Mouse (Mus musculus) testis, adult 2 months (tissue): ENCODE data around the gene Clcn1. TPM values are rescaled to one million over a fixed set of nuclear protein-coding genes. Genes with fewer than 3 reads are reported as not detected.

Experiments
- H3K27ac ChIP-seq: fragments of 200-500 bp; 2 replicates; pipeline ENCODE4 v1.5.1; 2012; ENCODE audit warnings: low read depth, low read length; ENCODE audit not compliant: control insufficient read depth, insufficient read depth
- H3K27me3 ChIP-seq: fragments of 200-500 bp; 2 replicates; pipeline ENCODE4 v1.6.1; 2012; ENCODE audit warnings: mild to moderate bottlenecking, low read length, moderate library complexity; ENCODE audit not compliant: control insufficient read depth, insufficient read depth
- H3K36me3 ChIP-seq: fragments of 200-500 bp; 2 replicates; pipeline ENCODE4 v1.6.1; 2012; ENCODE audit warnings: mild to moderate bottlenecking, low read length; ENCODE audit not compliant: control insufficient read depth, insufficient read depth
- H3K4me1 ChIP-seq: fragments of 200-500 bp; 2 replicates; pipeline ENCODE4 v1.6.1; 2012; ENCODE audit warnings: low read length; ENCODE audit not compliant: control insufficient read depth, insufficient read depth
- H3K4me3 ChIP-seq: fragments of 200-500 bp; 2 replicates; pipeline ENCODE4 v1.5.1; 2012; ENCODE audit warnings: low read depth, mild to moderate bottlenecking, low read length, moderate library complexity, mixed read lengths; ENCODE audit not compliant: control insufficient read depth
- CTCF ChIP-seq: fragments of 200-500 bp; IDR thresholded peaks from 2 replicates; pipeline ENCODE4 v1.5.1; 2012; ENCODE audit warnings: low read depth, mild to moderate bottlenecking, inconsistent platforms, low read length, moderate library complexity; ENCODE audit not compliant: control insufficient read depth, insufficient read depth, insufficient replicate concordance
- POLR2A ChIP-seq: fragments of 200-500 bp; IDR thresholded peaks from 2 replicates; pipeline ENCODE4 v1.6.1; 2012; ENCODE audit warnings: low read depth, mild to moderate bottlenecking, inconsistent platforms, low read length, moderate library complexity; ENCODE audit not compliant: control insufficient read depth
- polyA plus RNA-seq: library from polyadenylated mRNA; depleted of rRNA; stranded (reverse); fragments of >200 nt; gene quantifications from 2 replicates; pipeline ENCODE4 v1.2.3, GENCODE M21; 2012

Gene Clcn1
- polyA plus RNA-seq, 1 experiment, result 0.84 TPM

- no peaks in the 10 kb centered on the region for H3K4me1 ChIP-seq
- H3K4me3 ChIP-seq, result no peak overlapping the region
- TF ChIP-seq POLR2A (no peak), CTCF (no peak)
- no peak overlapping the region for H3K27ac ChIP-seq
- no peaks in the 10 kb centered on the region for H3K36me3 ChIP-seq
- no peaks in the 10 kb centered on the region for H3K27me3 ChIP-seq
These were observed 33.4 kb upstream of the Clcn1 start for GRCm38 (mm10) chr6:42253103-42253502.

- no peaks in the 10 kb centered on the region for H3K36me3 ChIP-seq
- no peak overlapping the region for H3K27ac ChIP-seq
- H3K4me3 ChIP-seq, result no peak overlapping the region
- peaks cover 4% of the 10 kb centered on the region; the same call in 1 of the 2 replicates for H3K4me1 ChIP-seq
- no peaks in the 10 kb centered on the region for H3K27me3 ChIP-seq
- no peak for TF ChIP-seq POLR2A
- TF ChIP-seq CTCF, result peak; percentile 53; the same call in 1 of the 2 replicates
These were observed 29.1 kb upstream of the Clcn1 start for GRCm38 (mm10) chr6:42257303-42257863.

- no peak overlapping the region for H3K4me3 ChIP-seq
- TF ChIP-seq POLR2A, result no peak
- H3K36me3 ChIP-seq, result no peaks in the 10 kb centered on the region
- H3K27me3 ChIP-seq, result no peaks in the 10 kb centered on the region
- peaks cover 13% of the 10 kb centered on the region for H3K4me1 ChIP-seq
- H3K27ac ChIP-seq, result no peak overlapping the region
These were observed 26.1 kb upstream of the Clcn1 start for GRCm38 (mm10) chr6:42260430-42260829.

- Histone ChIP-seq H3K36me3 (no peaks in the 10 kb centered on the region), H3K4me1 (peaks cover 15% of the 10 kb centered on the region), H3K27ac (no peak within 1 kb of the TSS), H3K4me3 (no peak within 1 kb of the TSS; the same call in 1 of the 2 replicates), H3K27me3 (no peaks in the 10 kb centered on the region)
- no peak for TF ChIP-seq POLR2A
- TF ChIP-seq CTCF, result no peak
These were observed 24.8 kb upstream of the Clcn1 start, which contains the start of gene Tmem139 for GRCm38 (mm10) chr6:42261524-42262170. Gene Tmem139, plus strand, starts transcription at chr6:42261970.

GRCm38 (mm10) chr6:42264626-42265312 lies 21.7 kb upstream of the Clcn1 start, which contains the start of gene Casp2:
Gene Casp2, plus strand, starts transcription at chr6:42264985.
- H3K4me3 ChIP-seq, result peak within 1 kb of the TSS; percentile 88
- H3K36me3 ChIP-seq, result peaks cover 2% of the 10 kb centered on the region; the same call in 1 of the 2 replicates
- no peaks in the 10 kb centered on the region for H3K27me3 ChIP-seq
- H3K4me1 ChIP-seq, result peaks cover 15% of the 10 kb centered on the region
- peak within 1 kb of the TSS; percentile 57 for H3K27ac ChIP-seq
- peak; percentile 87; the same call in 1 of the 2 replicates for TF ChIP-seq CTCF
- peak; percentile 39 for TF ChIP-seq POLR2A

- Histone ChIP-seq H3K36me3 (peaks cover 2% of the 10 kb centered on the region; the same call in 1 of the 2 replicates), H3K27ac (peak overlapping the region; percentile 57; the same call in 1 of the 2 replicates), H3K4me3 (peak overlapping the region; percentile 88), H3K4me1 (peaks cover 15% of the 10 kb centered on the region), H3K27me3 (no peaks in the 10 kb centered on the region)
- TF ChIP-seq POLR2A (no peak), CTCF (no peak)
These were observed 20.8 kb upstream of the Clcn1 start for GRCm38 (mm10) chr6:42265391-42266330.

- no peak overlapping the region for H3K4me3 ChIP-seq
- no peaks in the 10 kb centered on the region for H3K27me3 ChIP-seq
- TF ChIP-seq CTCF (no peak), POLR2A (no peak)
- H3K36me3 ChIP-seq, result peaks cover 3% of the 10 kb centered on the region
- H3K4me1 ChIP-seq, result peaks cover 2% of the 10 kb centered on the region; the same call in 1 of the 2 replicates
- H3K27ac ChIP-seq, result no peak overlapping the region
These were observed 15.7 kb upstream of the Clcn1 start for GRCm38 (mm10) chr6:42270817-42271216.
